ENCODE assay signal across 8 mouse cellular contexts in genomic region chr7:18926041-18926790, GRCm38 (mm10). TPM values are rescaled to one million over a fixed set of nuclear protein-coding genes. Genes with fewer than 3 reads are reported as not detected.
DNase-seq lines count a peak whose midpoint lies in the region; ATAC-seq and TF ChIP-seq lines count a peak whose summit lies in the region.

No protein-coding gene starts in this region.

- TF ChIP-seq CTCF in spleen, adult 2 months (IDR thresholded peaks at IDR 0.05; ENCODE audit: extremely low read depth, insufficient read depth, insufficient read length, insufficient replicate concordance): no peak
- TF ChIP-seq CTCF in kidney, postnatal 0 days (IDR thresholded peaks at IDR 0.05; ENCODE audit: low read depth): no peak

- peak overlapping the region; percentile 95 for H3K4me2 ChIP-seq in heart, embryonic 15.5 days
- H3K4me2 ChIP-seq in kidney, postnatal 0 days (ENCODE audit: low read length): peak overlapping the region; percentile 76

- no peaks in the 10 kb centered on the region for H3K9me3 ChIP-seq in heart, embryonic 15.5 days (replicated peaks)
- H3K9me3 ChIP-seq in kidney, postnatal 0 days (replicated peaks; ENCODE audit: low read length): no peaks in the 10 kb centered on the region

- peaks cover 2% of the 10 kb centered on the region; the same call in 1 of the 2 replicates for H3K4me1 ChIP-seq in spleen, adult 2 months (ENCODE audit: control insufficient read depth, insufficient read depth, insufficient read length)
- H3K4me1 ChIP-seq in heart, embryonic 15.5 days (replicated peaks): peaks cover 12% of the 10 kb centered on the region
- H3K4me1 ChIP-seq in kidney, postnatal 0 days (replicated peaks; ENCODE audit: insufficient read depth, low read length): peaks cover 8% of the 10 kb centered on the region; the same call in 1 of the 2 replicates

- 0 out of 2 replicates have a peak, but pooled peaks have one; percentile 19 for ATAC-seq in heart, embryonic 15.5 days (replicated peaks; ENCODE audit: insufficient number of reproducible peaks, insufficient read depth, low FRiP score, low read depth)
- ATAC-seq in kidney, postnatal 0 days (replicated peaks; ENCODE audit: low FRiP score, low read depth): peak; percentile 19; the same call in 1 of the 2 replicates

- peak overlapping the region; percentile 68 for H3K9ac ChIP-seq in heart, embryonic 15.5 days
- peak overlapping the region; percentile 62 for H3K9ac ChIP-seq in kidney, postnatal 0 days (ENCODE audit: low read depth, low read length)

- no peak for TF ChIP-seq POLR2A in spleen, adult 2 months (IDR thresholded peaks at IDR 0.05; ENCODE audit: low read depth, low read length)

- H3K27me3 ChIP-seq in spleen, adult 2 months (ENCODE audit: control insufficient read depth, insufficient read depth, low read length): peaks cover 17% of the 10 kb centered on the region
- peaks cover 61% of the 10 kb centered on the region for H3K27me3 ChIP-seq in heart, embryonic 15.5 days
- peaks cover 29% of the 10 kb centered on the region for H3K27me3 ChIP-seq in kidney, postnatal 0 days (ENCODE audit: insufficient read depth, low read length)

- WGBS in spleen, adult 2 months: 8% methylated on average over 38 of the region's 42 CpGs
- WGBS in heart, embryonic 15.5 days: 4% methylated on average over 37 of the region's 42 CpGs
- WGBS in kidney, postnatal 0 days: 2% methylated on average over 31 of the region's 42 CpGs

- H3K27ac ChIP-seq in spleen, adult 2 months (ENCODE audit: insufficient read depth, low read length): no peak overlapping the region
- peak overlapping the region; percentile 54; the same call in 1 of the 2 replicates for H3K27ac ChIP-seq in heart, embryonic 15.5 days
- H3K27ac ChIP-seq in kidney, postnatal 0 days: peak overlapping the region; percentile 62; the same call in 1 of the 2 replicates

- no peak for DNase-seq in spleen, adult 2 months (ENCODE audit: low read depth in 1 of 2, low spot score in 2 of 2)
- no peak for DNase-seq in spleen, postnatal 14 days (ENCODE audit: low spot score in 2 of 2)
- peak; percentile 41 for DNase-seq in embryo, embryonic 10 days (ENCODE audit: low spot score)
- DNase-seq in kidney, postnatal 0 days (ENCODE audit: low spot score): peak; percentile 31
- peak; percentile 81 for DNase-seq in lung, postnatal 36 days
- no peak for DNase-seq in ovary, postnatal 10 days (ENCODE audit: low spot score)
- DNase-seq in layer of hippocampus, adult 9-10 months (ENCODE audit: low spot score): no peak

- no peaks in the 10 kb centered on the region for H3K36me3 ChIP-seq in spleen, adult 2 months (ENCODE audit: control insufficient read depth, insufficient read depth, low read length)
- H3K36me3 ChIP-seq in heart, embryonic 15.5 days: no peaks in the 10 kb centered on the region
- no peaks in the 10 kb centered on the region for H3K36me3 ChIP-seq in kidney, postnatal 0 days (ENCODE audit: insufficient read depth, low read length)

- H3K4me3 ChIP-seq in spleen, adult 2 months (ENCODE audit: extremely low read depth, insufficient read depth, insufficient read length): peak overlapping the region; percentile 24; the same call in 1 of the 2 replicates
- peak overlapping the region; percentile 60 for H3K4me3 ChIP-seq in heart, embryonic 15.5 days
- H3K4me3 ChIP-seq in kidney, postnatal 0 days (replicated peaks; ENCODE audit: low read depth, low read length): peak overlapping the region; percentile 54

RNA-seq across cellular contexts. Expression of gene Nova2, which starts 0.5 kb away (rescaled TPM):
- 0.68 and 0.90 TPM in 2 replicates for polyA plus RNA-seq in spleen, adult 2 months (2012; rRNA removed)
- polyA plus RNA-seq in heart, embryonic 15.5 days (2015; fragmentation: Nextera tagmentation; extraction: Ambion mirVana): 0.53 and 0.79 TPM in 2 replicates
- polyA plus RNA-seq in kidney, postnatal 0 days (2015; fragmentation: Nextera tagmentation; extraction: Ambion mirVana): 0.55 and 0.58 TPM in 2 replicates

RNA-seq across cellular contexts. Expression of gene Ccdc61, which starts 16.0 kb away (rescaled TPM):
- 13.0 and 25.5 TPM in 2 replicates for polyA plus RNA-seq in spleen, adult 2 months (2012; rRNA removed)
- 20.6 and 26.8 TPM in 2 replicates for polyA plus RNA-seq in heart, embryonic 15.5 days (2015; fragmentation: Nextera tagmentation; extraction: Ambion mirVana)
- 22.4 and 26.3 TPM in 2 replicates for polyA plus RNA-seq in kidney, postnatal 0 days (2015; fragmentation: Nextera tagmentation; extraction: Ambion mirVana)

RNA-seq across cellular contexts. Expression of gene Pglyrp1, which starts 55.1 kb away (rescaled TPM):
- 93.4 and 164 TPM in 2 replicates for polyA plus RNA-seq in spleen, adult 2 months (2012; rRNA removed)
- polyA plus RNA-seq in heart, embryonic 15.5 days (2015; fragmentation: Nextera tagmentation; extraction: Ambion mirVana): 1.6 and 3.0 TPM in 2 replicates
- polyA plus RNA-seq in kidney, postnatal 0 days (2015; fragmentation: Nextera tagmentation; extraction: Ambion mirVana): 2.6 and 3.2 TPM in 2 replicates

Comparison
In these comparisons a context has a peak if more than half of its experiments do, and no peak if none do; other contexts are left out.
1. DNase-seq: peak in embryo, embryonic 10 days (single experiment), kidney, postnatal 0 days (single experiment) and lung, postnatal 36 days (single experiment); none in spleen, adult 2 months (0 of 2), spleen, postnatal 14 days (0 of 2), ovary, postnatal 10 days (single experiment) and layer of hippocampus, adult 9-10 months (single experiment).
2. RNA of gene Pglyrp1, which starts 55.1 kb away (polyA plus RNA-seq): 93.4 to 164 TPM in spleen, adult 2 months; 2.6 to 3.2 TPM in kidney, postnatal 0 days and 1.6 to 3.0 TPM in heart, embryonic 15.5 days; every median in the first group is over 10 times any median in the second.
3. Peak in every context shown above with its lines, with median percentiles within 50 percentile points of each other: H3K4me3 ChIP-seq.